Mouse (Mus musculus): ENCODE measurements around the gene Atraid.

Gene Atraid

DNA sequence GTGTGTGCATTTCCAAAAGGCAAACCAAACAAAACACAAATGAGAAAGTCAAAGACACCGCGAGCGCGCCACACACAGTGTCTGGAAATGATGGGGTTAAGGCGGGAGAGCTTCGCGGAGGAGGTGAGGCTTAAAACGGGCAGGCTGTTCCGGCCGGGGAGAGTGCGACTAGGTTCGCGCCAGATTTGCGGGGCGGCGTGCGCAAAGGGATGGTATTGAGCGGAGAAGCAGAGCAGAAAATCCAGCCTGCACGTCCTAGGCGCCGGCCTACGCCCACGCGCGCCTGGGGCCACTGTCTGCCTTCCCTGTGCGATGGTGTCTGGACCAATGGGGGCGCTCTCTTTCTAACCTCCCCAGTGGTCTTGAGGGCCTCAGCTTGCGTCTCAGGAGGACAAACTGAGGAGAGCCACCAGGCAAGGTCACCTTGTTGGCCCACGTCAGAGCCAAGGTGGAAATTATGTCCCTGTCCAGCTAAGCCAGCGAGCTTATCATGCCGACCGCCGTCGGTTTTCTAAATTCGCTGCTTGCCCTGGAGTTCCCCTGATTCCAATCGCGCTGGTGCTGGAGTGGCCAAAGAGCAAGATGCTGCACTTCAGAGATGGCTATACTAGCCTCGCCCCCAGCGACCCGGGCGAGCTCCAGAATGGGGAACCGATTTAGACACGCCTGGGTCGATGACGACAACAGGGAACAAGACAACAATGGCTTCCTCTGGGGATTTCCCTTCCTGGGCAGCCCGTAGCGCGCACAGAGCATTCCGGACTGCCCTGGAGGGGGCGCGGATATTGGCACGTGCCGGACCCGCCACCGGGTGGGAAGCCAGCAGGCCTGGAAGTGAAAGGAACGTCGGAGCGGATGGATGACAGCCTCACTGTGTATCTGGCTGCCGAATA is 46.9 kb downstream of the Atraid start:
- in situ Hi-C loops (cut with MboI, MseI): no loop called here

- in situ Hi-C loops (cut with MboI, MseI): no loop called here
Observed at GRCm38 (mm10) chr5:31095711-31096480, 47.8 kb downstream of the Atraid start.
